Mouse (Mus musculus) urinary bladder, adult 18-20 months (tissue): ENCODE data around the gene Foxb2.
"Not testable (repeated sequence)": the region's sequence is repeated elsewhere in the genome, so short reads cannot be mapped to it uniquely, and the experiment has no call there.

Experiments used
- DNase-seq, 2 experiments: peaks; one replicate each; pipeline ENCODE4 v3.0.0; 2022; ENCODE audit warnings: low spot score in 2 of 2, mixed read lengths in 2 of 2

The Foxb2 gene

DNA sequence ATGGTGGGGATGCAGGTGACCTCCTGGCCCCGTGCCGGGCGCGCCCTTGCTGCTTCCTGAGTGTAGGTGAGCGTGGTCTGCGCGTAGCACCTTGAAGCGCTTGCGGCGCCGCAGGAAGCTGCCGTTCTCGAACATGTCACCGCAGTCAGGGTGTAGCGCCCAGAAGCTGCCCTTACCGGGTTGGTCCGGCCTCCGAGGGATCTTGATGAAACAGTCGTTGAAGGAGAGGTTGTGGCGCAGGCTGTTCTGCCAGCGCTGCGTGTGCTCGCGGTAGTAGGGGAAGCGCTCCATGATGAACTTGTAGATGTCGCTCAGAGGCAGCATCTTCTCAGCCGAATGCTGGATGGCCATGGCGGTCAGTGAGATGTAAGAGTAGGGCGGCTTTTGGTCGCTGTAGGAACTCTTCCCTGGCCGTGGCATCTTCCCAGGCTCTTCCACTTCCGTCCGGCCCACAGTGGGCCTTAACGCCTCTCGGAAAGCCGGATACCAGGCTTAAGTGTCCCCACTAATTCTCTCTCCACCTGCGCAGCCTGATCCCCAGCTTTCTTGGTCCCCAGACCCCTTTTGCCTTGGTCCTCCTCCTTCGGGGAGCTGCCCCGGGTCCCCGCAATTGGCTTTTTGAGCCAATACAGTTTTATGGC lies at the start of gene Foxb2:
Gene Foxb2 (minus strand): TSS at position 585 of the 641 bp plus-strand sequence.
- DNase-seq = peak in 1 of 2 experiments; percentile 38

- DNase-seq = no peak
Measured at GRCm38 (mm10) chr19:16911507-16911906, 37.9 kb upstream of the Foxb2 start.

DNA sequence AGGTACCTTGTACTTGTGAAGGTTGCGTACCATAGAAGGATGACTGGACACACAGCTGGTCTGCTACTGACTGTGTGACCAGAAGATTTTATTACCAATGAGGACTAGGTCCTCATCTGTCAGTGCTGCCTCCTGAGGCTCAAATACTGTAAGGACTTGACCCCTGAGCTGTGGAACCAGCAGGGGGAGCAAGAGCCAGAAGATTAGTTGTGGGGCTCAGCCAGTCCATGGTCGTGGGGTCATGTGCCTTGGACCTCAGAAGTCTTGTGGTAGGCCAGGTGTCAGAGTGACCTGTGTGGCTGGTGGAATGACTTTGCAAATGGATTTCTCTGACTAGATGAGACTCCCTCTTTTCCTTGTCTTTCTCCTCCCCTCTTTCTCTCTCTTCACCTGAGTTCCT lies 29.5 kb upstream of the Foxb2 start:
- peak in 1 of 2 experiments; percentile 13 for DNase-seq

DNA sequence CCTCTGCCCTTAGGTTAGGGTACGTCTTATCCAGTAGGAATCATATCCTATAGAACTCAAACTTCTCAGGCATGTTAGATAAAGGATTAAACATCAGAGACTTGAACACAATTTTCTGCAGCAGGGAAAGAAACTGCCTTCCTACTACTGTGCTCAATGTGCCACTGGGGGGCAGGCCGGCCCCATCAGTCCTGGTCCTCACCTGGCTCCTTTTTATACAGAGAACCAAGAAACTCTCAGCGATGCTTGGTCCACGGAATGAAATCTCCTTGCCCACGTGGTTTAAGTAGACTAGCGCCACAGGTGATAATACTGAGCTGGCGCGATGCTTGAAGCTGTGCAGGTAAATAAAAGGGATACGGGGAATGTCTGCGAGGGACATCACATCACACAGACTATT lies 26.1 kb upstream of the Foxb2 start:
- no peak for DNase-seq

DNA sequence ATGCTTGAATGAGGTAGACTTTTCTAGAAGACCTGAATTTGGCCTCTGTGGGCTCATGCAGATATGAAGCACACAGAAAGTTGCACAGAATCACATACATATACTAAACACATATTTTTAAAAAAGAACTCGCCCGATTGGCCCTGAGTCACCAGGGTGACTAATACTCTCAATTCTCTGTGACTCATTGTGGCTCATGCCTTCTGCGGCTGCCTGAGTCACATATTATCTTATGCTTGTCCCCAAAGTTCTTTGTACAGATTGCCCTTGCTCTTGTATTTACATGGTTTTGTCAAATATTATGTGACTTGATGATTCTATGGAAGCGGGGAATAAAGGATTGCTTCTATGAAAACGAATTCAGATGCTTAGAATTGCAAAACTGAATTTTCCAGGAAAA lies 25.0 kb upstream of the Foxb2 start:
- peak in 1 of 2 experiments; percentile 20 for DNase-seq

GRCm38 (mm10) chr19:16876458-16876770 lies 2.8 kb upstream of the Foxb2 start:
- no peak for DNase-seq

DNA sequence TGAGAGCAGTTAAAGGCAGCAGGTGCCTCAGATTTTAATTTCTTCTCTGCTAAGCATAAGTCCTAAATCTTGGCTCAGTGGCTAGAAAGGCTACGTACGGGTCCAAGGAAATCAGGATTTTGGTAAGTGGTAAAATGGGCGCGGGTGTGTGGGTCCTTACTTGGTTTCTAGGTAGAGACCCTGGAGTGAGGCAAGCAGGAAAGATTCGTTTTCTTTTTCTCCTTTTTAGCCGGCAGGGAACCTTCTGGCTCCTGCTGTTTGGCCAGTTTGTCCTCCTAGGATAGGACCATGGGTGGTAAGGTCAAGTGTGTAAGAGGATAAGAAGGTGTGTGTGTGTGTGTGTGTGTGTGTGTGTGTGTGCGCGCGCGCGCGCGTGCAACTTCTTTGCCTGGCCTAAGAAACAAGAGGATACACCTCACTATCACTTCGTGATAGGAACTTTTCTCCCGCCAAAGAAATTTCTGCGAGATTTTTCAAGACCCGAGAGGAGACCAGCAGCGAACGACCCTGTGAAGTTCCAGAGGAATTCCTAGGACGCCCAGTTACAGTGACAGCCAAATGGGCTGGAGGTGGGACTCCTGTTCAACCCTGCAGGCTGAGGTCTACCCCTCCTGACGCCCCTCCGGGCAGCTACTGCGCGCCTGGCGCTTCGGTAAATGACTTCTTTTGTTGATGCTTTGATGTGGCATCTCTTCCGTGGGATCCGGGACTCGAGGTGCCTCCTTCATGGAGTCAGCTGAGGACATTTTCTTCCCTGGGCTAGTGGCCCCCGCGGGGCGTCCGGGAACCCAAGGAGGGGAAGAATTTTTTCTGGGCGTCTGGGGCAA lies 2.2 kb upstream of the Foxb2 start:
- DNase-seq = no peak

DNA sequence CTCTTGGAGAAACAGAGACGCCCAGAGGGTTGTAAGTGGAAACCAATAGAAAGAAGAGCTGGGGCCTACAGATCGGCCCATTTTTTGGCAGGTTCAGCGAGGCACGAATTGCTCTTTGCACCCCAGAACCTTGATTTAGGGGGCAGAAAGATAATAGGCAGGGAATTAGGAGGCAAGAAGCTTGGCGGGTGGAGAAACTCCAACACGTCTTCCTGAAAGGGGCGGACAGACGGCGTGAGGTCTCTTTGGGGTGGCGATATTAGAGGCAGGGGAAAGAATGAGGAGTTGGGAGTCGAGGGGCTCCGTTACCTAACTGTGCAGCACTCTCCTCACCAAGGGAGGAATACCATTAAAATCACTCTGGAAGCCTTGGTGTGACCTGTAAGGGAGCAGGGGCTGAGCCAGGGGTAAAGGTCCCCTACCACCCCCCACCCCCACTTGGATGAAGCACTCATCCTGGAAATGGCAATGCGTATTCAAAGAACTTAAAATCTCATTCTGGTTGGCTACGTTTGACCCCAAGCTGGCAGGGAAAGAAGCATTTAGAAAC lies 1.5 kb upstream of the Foxb2 start:
- DNase-seq = no peak

DNA sequence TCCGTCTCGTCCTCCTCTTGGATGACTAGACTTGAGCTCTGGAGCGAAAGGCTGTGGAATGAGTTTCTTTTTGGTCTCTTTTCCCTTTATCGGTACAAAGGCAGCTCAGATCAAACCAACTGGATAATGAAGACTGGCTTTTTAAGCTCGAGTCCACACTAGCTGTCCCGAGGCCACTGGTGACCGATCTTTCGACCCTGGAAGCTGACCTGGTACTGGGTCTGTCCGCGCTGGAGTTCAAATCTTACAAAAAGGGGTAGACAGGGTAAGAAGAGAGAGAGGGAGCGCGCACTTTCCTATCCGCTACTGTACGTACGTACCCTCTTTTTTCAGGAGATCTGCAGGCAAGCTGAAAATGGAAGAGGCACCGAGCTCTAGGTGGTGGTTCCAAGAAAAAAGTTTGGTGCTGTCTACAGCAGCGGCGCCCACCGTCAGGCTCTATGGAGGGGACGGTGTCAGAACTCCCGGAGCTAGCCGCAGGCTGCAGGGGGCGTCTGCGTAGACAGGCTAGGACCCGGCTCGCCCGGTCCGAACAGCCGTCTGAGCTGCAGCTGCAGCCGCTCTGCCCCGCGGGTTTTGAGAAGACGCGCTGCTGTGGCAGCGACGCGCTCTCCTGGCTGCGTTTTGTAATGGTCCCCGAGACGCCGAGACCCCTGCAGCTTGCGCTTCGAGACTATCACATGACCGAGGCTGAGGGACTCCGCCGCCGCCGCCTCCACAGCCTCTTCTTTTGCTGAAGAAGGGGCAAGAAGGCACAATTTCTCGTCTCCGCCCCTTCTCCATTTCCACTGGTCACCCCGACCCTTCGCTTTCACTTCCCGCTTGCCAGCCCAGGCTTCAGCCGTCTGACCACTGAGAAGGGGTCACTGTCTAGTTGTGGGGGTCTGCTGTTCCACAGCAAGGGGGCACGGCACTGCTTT lies 597 bp upstream of the Foxb2 start:
- peak in 1 of 2 experiments; percentile 25 for DNase-seq

- DNase-seq = peak in 1 of 2 experiments; percentile 43
Measured at GRCm38 (mm10) chr19:16872331-16873180, 1.0 kb downstream of the Foxb2 start.

- peak in 1 of 2 experiments; percentile 19 for DNase-seq
Measured at GRCm38 (mm10) chr19:16871192-16871760, 2.3 kb downstream of the Foxb2 start.

DNA sequence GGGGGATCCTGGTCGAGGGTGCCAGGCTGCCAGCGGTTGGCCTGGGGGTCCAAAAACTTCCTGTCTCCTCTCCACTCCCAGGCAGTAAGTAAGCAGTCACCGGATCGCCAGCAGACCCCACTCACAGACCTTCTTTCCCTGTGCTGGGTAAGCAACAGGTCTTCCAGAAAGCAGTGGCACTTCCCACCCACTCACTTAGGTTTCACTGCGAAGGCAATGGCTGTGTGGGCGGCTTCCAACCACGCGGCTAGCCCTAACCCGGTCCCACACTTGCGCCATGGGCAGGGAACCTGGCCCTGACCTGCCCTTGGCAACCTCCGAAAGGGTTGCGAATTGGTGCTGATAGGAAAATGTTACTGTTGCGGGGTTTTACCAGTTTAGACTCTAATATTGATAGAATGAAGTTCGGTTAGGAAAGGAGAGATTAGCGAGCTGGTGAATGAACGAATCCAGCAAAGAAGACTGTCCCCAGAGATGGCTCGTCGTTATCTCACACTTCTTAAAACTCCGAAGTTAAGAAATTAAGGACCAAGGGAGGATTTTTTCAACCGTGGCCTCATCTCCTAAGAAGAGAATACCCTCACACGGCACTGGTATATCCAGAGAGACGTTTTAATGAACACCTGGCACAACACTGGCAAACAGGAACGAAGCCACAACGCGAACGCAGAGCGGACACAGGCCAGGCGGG lies 3.0 kb downstream of the Foxb2 start:
- DNase-seq = peak in 1 of 2 experiments; percentile 14

- no peak for DNase-seq
Measured at GRCm38 (mm10) chr19:16868534-16868933, 5.1 kb downstream of the Foxb2 start.

- DNase-seq = no peak
Measured at GRCm38 (mm10) chr19:16858646-16859045, 15.0 kb downstream of the Foxb2 start.

DNA sequence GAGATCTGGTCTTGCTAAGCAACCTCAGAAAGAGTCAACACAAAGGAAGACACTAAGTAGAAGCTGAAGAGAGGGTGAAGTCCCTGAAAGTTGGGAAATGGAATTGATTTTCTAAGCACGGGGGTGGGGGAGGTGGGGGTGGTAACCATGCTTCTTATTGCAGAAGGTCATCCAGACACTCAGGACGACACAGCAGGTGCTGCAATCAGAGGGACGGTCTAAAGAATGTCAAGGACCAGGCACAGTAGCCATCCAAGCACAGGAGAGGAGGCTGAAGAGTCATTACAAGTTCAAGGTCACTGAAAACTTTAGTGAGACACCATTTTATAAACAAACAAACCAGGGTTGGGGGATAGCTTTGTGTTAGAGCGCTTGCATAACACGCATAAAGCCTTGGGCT lies 16.9 kb downstream of the Foxb2 start:
- no peak for DNase-seq

GRCm38 (mm10) chr19:16844091-16844490 lies 29.5 kb downstream of the Foxb2 start:
- not testable (repeated sequence) for DNase-seq

GRCm38 (mm10) chr19:16841516-16842249 lies 31.9 kb downstream of the Foxb2 start:
- DNase-seq = no peak

- no peak for DNase-seq
Measured at GRCm38 (mm10) chr19:16841001-16841400, 32.6 kb downstream of the Foxb2 start.

DNA sequence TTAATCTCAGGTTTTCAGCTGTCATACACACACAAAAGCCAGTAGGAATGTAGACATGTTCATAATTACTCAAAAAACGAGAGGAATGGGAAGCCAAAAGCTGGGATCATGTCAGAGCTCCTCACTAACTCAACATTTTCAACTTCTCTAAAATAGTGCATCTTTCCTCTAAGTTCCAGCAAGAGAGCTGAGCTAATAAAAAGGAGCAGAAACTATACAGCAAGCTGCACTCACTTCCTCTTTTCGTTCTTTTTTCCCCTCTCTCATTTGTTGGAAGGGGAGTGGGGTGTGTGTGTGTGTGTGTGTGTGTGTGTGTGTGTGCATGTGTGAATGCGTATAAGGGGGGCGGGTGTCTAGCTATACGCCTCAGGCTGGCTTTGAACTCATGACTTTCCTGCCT lies 45.9 kb downstream of the Foxb2 start:
- no peak for DNase-seq
